Mouse (Mus musculus) lung, postnatal 36 days (tissue): ENCODE data around the gene Rassf8.

Experiments used
- DNase-seq: peaks from one replicate; pipeline ENCODE4 v3.0.0; 2022; ENCODE audit warnings: mixed read lengths

Rassf8 gene

DNA sequence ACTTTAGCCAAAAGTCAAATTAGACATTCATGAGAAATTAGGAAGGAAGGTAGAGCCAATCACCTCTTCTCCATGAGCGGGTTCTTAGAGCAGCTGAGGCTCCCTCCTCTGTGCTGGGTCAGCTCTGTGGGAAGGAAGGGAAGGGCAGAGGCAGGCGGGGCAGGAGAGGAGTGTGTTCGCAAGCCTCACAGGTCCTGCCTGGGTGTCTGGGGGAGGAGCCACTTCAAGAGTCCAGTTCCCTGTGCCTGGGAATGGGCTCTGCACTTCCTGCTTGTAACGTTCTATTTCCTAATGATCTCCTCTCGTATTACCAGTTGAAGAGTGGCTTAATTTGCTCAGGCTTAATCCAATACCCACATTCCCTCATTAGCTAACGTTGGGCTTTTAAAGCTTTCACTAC is 32.8 kb downstream of the Rassf8 start:
- DNase-seq: peak; percentile 83

DNA sequence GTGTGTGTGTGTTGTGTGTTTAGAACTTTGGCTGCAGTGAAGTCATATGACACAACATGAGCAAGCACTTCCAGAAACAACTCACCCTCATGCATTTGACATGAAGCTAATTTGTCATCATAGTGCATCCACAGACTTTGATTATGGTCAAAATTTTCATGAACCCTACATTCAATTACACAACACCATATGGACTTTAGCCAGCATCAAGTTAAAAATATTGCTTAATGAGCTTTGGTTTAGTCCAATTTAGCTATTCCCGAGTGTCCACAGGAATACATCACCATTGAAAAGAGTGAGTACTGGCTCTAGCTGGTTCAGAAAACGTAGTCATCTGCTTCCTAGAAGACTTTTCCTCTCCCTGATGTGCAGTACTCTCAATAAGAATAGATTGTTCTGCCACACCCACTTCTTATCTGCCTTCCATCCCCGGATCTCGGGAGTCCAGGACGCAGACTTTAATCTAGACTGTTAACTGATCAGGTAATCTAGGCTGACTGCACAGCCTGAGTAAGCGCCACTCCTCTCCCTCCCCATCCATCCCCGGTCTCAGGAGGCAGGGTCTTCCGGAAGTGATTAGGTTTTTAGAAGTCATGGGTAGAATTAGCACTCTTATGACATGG is 33.7 kb downstream of the Rassf8 start:
- DNase-seq: no peak

DNA sequence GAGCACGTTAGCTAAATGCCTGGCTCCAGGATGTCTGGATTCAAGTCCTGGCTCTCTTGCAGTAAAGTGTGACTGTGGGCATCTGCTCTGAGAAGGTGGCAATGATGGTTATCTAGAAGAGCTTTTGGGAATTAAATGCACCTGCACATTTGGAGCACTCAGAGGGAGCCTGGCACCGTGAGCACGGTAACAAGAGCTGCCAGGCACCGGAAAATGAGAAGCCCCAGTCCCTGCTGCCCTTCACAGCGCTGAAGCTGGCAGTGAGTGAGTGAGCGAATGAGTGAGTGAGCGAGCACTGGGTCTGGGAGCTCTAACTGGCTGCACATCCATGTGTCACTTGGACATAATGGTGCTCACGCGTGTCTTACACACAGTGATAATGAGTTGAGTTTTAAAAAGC is 34.7 kb downstream of the Rassf8 start:
- DNase-seq: no peak

DNA sequence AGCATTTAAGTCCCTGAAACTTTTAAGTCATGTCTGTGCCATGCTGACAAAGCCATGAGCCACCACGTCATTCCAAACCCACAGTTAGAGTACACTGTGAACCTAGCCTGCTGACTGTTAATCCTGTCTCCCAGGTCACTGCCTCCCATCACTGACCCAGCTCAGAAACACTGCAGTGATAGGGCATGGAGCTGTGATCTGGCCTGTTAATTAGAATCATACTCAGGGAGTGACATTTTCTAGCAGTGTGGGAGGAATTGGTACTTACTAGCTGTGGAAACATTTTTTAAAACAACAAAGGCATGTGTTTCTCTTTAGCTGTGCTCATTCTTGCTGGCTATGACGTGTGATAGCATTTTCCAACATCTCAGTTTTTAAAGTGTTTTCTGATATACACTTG is 35.4 kb downstream of the Rassf8 start:
- DNase-seq: no peak

DNA sequence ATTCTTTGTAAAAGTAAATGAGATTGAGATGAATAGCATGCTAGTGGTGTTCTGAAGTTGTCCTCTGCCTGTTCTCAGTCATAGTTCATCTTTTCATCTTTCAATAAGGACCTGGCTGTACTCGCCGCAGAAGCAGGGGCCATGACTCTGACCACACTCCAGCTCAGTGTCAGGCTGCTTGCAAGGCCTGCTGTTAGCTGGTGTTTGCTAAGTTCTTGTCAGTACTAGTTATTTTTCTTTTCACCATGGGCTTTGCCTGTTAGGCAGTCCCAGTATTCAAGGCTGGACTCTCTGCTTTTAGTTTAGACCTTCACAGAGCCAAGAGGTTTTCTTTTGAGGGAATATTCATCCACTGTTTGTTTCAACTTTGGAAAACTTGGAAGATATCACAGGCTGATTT is 40.8 kb downstream of the Rassf8 start:
- DNase-seq: no peak

DNA sequence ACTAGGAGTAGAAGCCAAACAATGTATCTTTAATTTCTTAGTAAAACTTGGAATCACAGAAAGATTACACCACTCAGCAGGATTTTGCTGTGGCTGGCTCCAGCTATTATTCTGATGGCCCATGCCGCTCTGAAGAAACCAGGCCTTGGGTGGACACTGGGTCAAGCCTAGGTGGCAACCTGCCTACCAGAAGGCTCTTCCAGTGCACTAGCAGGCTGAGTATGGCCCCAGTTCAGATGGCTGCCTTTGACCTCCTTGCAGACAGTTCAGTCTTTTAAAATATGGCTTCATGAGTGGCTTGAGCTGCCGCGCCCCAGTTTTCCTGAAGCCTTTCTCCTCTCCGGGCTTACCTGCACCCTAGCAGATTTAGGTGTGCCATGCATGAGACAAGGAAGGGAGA is 43.2 kb downstream of the Rassf8 start:
- DNase-seq: no peak

DNA sequence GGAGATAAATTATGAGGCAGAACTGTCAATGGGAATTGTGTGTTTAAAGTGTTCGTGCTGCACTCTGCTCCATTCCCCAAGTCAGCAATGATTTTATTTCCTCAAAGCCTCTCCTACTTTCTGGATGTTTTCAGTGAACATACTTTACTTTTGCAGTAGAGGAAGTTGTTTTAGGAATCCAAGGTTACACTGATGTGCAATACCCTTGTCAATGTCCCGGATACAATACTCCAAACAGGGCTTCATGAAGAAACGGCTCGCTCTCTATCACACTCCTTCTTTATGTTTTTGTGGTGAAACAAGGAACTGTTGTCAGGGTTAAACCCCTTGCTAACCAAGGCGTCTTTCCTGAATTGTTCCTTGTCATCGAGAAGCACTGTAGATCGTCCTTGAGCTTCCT is 45.8 kb downstream of the Rassf8 start:
- DNase-seq: no peak

DNA sequence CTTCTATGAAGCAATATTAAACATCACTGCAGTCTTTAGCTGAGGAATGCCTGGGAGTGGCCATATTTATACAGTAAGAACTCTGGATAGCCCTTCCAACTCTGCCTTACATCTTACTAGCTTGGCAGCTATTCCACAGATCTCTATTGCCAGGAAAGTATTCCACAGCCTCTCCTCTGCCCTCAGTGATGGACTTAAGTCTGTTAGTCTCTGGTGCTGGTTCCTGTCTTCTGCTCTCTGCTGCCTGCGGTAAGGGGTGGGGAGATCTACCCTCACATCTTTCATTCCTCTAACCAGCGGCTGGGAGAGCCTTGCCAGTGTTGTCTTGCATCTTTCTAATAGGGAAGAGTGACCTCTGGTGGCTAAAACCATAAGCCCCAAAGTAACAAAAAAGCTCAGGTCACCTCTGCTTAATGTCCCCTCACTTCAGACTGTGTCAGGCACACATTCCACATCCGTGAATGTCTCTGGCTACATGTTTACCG is 46.6 kb downstream of the Rassf8 start:
- peak; percentile 90 for DNase-seq

DNA sequence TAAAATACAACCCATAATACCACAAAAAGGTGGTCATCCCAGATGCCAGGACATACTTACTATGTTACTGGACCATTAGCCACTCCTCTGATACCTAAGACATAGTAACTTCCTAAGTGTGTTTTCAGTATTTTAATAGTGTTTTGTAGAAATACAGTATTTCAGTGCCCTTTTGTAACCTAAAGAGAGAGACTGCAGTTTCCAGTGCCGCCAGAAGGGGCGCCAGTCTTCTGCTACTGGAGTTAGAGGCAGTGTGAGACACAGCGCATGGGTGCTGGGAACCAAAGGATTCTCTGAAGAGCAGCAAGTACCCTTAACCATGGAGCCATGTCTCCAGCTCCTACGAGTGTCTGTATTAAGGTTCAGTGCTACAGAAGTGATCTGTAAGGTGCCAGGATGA is 48.1 kb downstream of the Rassf8 start:
- DNase-seq: no peak

DNA sequence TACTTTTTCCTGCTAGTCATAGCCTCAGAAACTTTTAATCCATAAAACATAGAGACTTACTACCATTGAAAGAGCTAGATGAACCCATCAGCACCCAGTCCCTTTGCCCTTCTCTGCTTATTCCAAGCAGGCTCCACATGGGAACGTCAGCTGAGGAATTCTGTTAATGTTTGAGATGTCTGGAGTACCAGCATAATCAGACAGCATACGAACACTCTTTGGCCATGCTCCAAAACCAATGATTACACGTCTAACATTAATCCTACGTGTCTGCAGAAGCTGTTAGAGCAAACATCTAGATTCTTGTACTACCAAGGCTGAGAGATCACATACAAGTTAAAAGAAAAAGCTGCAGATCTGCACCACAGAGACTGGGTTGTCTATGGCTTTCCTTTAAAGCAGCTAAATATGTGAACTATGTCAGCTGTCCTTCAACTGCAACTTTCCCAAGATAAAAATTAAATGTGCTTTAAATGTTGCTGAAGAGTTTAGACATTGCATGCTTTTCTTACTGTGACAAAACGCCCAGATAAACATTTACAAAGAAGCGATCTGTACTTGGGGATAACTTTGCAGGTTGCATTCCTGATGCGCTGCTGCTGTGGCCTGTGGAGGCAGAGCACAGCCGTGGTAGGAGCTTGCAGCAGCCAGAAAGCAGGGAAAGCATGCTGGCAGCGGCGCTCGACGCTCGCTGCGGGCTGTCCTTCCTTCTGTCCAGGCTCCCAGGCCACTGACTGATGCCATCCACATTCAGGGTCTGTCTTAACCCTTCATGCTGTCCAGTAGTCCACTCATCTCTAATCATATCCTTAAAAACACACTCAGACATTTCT is 49.9 kb downstream of the Rassf8 start:
- peak; percentile 66 for DNase-seq

DNA sequence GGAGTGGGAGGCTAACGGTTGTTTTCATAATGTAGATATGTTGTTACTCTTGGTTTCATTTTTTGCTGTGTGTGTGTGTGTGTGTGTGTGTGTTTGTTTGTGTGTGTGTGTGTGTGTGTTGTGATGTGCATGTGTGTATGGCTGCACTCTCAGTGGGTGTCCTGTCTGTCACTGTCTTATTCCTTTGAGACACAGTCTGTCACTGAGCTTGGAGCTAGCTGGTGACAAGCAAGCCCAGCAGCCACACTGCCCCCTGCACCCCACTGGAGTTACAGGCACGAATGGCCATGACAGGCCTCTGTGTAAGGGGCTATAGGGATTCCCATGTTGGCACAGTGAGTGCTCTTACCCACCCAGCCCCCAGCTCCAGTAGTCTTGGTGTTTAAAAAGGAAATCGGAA is 51.1 kb downstream of the Rassf8 start:
- DNase-seq: no peak

DNA sequence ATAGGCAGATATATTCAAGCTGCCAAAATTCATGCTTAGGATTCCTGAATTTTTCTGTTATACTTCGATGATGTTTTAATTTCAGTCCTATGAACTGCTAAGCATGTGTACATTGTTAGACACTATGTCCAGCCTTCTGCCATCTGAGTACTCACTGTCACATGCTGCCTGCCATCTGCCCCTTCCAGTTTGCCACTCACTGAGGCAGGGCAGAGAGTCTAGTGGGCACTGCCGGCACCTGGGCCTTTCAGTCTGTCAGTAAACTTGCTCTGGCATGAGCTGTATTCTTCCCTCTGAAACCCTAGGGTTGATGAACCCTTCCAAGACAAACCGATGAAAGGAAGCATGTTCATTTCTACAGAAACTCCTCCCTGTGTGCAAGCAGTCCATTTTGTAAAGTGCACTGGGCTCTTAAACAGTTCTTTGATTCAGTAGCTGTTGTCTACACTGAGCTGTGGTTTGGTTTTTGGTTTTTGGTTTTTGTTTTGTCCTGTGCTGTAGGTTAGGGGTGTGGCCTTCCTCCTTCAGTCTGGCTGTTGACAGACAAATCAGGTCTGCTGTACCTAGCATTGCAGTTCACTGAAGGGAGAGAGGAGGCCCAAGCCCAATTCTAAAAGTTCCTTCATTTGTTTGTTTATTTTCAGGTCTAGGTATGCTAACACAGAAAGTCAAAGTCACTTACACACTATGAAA is 55.4 kb downstream of the Rassf8 start:
- no peak for DNase-seq

DNA sequence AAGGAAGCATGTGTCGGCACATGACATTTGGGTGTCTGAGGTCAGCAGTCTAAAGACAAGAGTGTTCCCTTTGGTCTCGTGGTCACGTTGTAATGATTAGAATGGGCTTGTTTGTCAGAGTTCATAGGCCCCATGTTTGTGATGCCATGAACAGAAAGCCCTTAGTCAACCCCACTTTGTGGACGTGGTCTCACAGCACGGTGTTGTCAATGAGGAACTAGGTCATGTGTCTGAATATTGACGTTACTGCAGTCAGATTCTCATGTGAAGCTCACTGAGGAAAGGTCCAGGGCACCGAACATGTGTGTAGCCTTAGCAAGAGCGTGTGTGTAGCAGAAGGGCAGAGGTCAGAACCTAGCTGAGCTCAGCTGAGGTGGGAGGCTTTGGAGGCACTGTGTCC is 56.3 kb downstream of the Rassf8 start:
- DNase-seq: no peak

DNA sequence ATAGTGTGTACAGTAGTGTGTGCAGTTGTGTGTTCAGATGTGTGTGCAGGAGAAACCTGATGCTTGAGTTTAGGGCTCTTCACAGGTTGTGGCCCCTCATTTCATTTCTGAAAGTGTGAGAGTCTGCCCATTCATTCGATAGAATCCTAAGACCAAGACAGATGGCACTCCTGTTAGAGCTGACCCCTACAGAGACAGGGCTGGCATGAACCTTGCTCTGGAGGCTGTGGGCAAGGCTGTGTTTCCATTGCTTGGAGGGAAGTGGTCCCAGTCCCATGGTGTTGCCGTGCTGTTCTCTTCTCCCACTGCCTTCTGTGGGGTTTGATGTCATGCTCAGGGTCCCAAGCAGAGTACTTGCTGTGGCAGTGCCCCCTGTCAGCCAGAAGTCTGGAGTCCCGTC is 57.7 kb downstream of the Rassf8 start:
- DNase-seq: no peak

DNA sequence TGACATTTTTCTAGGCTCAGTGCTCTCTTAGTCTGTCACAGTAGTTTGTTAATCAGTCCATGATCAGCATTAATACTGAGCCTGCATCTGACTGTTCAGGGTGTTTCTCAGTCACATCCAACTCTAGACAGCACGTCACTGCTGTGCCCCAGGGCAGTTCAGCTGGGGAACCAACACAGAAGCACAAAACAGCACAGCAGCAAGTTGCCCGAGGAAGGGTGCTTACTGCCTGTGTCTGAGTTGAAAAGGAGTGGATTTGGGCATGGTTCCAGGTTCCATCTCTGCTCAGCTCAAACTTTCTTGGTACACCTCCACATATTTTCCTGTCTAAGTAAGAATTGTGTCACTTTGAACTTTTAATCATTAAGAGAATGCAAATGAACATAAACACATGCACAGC is 60.2 kb downstream of the Rassf8 start:
- no peak for DNase-seq

DNA sequence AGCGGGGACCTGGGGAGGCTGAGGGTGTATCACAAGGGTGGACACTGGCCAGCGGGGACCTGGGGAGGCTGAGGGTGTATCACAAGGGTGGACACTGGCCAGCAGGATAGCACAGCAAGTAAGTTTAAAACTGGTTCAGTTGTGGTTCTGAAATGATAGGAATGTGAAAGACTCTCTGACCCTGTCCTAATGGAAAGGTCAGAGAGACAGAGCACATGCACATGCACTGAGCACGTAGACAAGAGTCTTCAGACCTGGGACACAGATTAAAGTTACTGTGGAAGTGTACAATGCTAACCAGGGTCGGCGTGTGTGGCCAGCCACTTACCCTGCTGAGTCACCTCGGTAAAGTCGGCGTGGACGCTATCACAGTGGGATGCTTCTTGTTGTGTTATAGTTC is 61.4 kb downstream of the Rassf8 start:
- no peak for DNase-seq

DNA sequence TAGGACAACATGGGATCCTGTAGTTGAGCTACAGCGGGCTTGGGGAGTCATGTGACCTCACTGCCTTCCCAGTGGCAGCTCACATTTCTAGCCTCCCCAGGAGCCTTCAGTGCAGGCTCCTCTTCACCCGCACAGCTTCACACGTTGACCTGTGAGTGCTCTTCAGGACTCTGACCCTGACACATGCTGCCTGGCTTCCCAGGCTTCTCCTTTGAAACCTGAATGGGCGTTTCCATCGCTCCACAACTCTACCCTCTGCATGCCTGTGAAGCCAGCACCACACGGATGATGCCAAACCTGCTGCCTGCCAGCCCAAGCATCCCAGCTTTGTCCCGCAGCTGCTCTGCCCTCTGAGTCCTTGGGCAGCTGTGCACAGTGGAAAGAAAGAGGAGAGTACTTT is 63.0 kb downstream of the Rassf8 start:
- DNase-seq: no peak

DNA sequence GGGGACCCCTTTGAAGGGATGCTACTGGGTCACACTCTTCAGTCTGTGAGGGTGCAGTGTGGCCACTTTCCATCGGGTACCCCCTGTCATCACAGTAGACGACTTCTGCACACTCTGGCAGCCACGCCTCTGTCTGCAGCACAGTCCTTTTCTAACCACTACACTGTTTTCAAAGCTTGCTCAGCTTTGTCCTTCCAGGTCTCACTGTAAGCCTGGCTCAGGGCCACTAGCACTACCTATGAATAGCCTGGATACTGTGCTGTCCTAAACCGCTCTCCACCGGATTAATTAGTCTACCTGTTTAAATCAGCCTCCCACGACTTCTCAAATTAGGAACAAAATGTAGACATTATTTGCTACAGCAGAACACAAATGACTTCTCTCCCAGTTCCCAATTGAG is 63.5 kb downstream of the Rassf8 start:
- DNase-seq: no peak

DNA sequence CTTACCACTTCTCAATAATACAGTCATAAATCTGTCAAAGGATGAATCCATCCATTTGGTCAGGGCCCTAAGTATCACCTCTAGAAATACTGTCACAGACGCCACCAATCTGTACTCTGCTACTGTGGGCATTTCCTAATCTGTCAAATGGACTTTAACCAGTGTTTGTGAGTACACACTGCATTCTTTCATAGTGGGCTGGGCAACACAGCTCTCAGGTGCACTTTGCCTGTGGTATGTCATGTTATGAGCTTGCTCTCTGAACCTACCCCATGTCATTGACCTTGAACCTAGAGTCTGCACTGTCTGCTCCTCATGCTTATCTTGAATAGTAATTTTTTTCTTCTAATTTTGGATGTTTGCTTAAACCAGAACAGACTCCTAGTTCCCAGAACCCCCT is 64.6 kb downstream of the Rassf8 start:
- DNase-seq: no peak

DNA sequence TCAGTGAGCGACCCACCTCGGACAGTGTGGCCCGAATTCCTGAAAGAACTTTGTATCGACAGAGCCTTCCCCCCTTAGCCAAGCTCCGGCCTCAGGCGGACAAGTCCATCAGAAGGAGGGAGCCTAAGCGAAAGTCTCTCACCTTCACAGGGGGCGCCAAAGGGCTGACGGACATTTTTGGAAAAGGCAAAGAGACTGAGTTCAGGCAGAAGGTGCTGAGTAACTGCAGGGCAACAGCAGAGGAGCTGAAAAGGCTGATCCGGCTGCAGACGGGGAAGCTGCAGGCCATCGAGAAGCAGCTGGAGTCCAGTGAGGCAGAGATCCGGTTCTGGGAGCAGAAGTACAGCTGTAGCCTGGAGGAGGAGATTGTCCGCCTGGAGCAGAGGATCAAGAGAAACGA is 68.7 kb downstream of the Rassf8 start:
- DNase-seq: no peak

DNA sequence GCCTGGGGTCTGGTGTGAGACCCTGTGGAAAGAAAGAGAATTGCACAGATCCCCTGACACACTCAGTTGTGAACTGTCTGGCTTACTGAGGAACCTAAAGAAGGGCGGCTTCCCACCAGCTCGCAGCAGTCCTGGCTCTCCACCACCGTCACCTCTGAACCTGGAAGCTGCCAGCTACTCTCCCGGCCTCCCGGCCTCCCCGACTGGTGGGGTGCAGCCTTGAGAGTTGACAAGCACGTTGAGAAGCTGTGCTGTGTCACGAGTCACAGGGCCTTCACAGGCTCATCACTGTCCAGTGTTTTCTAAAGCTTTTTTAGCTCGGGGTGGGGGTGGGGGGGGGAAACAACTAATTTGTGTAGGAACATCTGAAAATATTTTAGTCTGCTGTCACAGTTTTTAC is 72.6 kb downstream of the Rassf8 start:
- DNase-seq: no peak

DNA sequence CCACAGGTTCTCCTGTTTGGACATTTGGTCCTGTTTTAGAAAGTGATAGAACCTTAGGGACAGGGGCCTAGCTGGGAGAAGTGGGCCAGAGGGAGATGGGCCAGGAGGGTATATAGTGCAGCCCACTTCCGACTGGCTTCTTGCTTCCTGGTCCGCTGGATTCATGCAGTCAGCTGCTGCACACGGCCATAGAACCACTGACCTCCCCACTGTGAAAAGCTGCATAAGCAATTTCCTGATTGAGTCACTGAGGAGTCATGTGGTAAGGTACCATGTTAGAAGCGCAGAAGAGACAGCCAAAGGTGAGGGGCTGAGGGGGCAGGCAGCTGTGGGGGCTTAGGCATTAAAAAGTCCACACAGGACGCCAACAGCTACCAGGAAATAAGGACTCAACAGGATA is 75.7 kb downstream of the Rassf8 start:
- DNase-seq: no peak

DNA sequence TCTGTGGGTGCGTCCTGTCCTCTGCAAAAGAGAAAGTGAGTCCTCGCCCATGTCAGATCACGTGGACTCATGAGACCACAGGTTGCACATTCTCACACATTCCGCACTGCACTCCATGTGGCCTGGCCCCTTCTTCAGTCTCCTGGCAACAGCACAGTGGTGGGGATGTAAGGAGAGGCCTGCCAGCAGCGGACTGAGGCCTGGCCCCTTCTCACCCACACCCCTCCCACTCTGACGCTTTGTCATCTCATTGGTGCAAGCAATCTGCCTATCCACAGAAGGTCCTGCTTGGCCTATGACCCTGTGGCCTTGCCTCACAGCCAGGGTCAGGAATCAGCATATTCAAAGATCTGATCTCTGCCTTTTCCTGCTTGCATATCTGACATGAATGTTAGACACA is 76.6 kb downstream of the Rassf8 start:
- peak; percentile 55 for DNase-seq

DNA sequence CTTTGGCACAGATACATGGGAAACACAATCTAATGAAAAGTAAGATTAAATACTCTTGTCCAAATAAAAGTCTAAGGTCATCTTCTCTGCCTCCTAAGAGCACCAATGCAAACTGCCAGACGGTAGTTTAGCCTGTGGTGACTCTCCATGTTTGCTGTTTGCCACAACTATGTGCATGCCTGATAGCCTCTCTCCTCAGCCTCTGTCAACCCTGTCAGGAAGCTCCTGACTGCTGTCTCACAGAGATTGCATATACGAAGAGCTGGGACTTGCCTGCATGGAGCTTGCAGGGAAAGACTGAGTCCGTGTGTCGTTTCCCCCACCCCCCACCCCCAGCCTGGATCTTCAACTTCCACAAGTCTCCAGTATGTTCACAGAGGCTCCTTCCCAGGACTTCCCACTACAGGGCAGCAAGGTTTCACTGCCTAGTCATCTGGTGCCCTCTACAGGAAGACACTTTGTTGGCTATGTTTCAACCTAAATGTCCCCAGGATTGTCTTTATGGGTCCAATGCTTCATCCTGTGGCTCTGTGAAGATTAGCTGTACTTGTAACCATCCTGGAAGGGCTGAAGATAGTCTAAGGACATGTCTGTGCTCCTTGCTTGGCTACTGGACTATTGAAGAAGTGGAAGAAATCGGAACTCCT is 77.2 kb downstream of the Rassf8 start:
- peak; percentile 72 for DNase-seq
